Mouse (Mus musculus) neural tube, embryonic 10.5 days (tissue): Measurements from ENCODE around the gene Gpr35.
A peak's percentile ranks its signal among the peaks of the same experiment; 100 is the strongest.

Experiments used
- DNase-seq: peaks from one replicate; pipeline ENCODE4 v3.0.0-alpha.2; 2017; ENCODE audit warnings: low spot score; ENCODE audit errors: extremely low spot score

Gene Gpr35

GRCm38 (mm10) chr1:92981056-92981845 is 30.6 kb downstream of the Gpr35 start:
- DNase-seq, result no peak

- DNase-seq, result no peak
Observed at GRCm38 (mm10) chr1:92982931-92983605, 32.4 kb downstream of the Gpr35 start.

GRCm38 (mm10) chr1:92984999-92985398 is 34.3 kb downstream of the Gpr35 start:
- no peak for DNase-seq

- no peak for DNase-seq
Observed at GRCm38 (mm10) chr1:92988894-92989293, 38.2 kb downstream of the Gpr35 start.

GRCm38 (mm10) chr1:92989891-92990290 is 39.2 kb downstream of the Gpr35 start:
- no peak for DNase-seq

GRCm38 (mm10) chr1:92992214-92992855 is 41.7 kb downstream of the Gpr35 start:
- DNase-seq, result no peak

- no peak for DNase-seq
Observed at GRCm38 (mm10) chr1:92992880-92993279, 42.2 kb downstream of the Gpr35 start.

- no peak for DNase-seq
Observed at GRCm38 (mm10) chr1:93006061-93006460, 55.4 kb downstream of the Gpr35 start, which contains the start of gene Aqp12. Aqp12 (plus strand) TSS chr1:93006334.

- DNase-seq, result no peak
Observed at GRCm38 (mm10) chr1:93009196-93009595, 58.5 kb downstream of the Gpr35 start.

- DNase-seq, result peak; percentile 51
Observed at GRCm38 (mm10) chr1:93010731-93011130, 60.1 kb downstream of the Gpr35 start.

GRCm38 (mm10) chr1:93012103-93012585 is 61.5 kb downstream of the Gpr35 start:
- DNase-seq, result no peak

- DNase-seq, result no peak
Observed at GRCm38 (mm10) chr1:93013367-93013766, 62.7 kb downstream of the Gpr35 start.

- DNase-seq, result peak; percentile 78
Observed at GRCm38 (mm10) chr1:93014460-93014859, 63.8 kb downstream of the Gpr35 start.

- no peak for DNase-seq
Observed at GRCm38 (mm10) chr1:93015136-93015535, 64.5 kb downstream of the Gpr35 start.

- DNase-seq, result no peak
Observed at GRCm38 (mm10) chr1:93018716-93019115, 68.1 kb downstream of the Gpr35 start.

GRCm38 (mm10) chr1:93020602-93021001 is 69.9 kb downstream of the Gpr35 start:
- no peak for DNase-seq

GRCm38 (mm10) chr1:93026600-93026999 is 75.9 kb downstream of the Gpr35 start:
- no peak for DNase-seq

GRCm38 (mm10) chr1:93029387-93029786 is 78.7 kb downstream of the Gpr35 start:
- no peak for DNase-seq

- no peak for DNase-seq
Observed at GRCm38 (mm10) chr1:93030060-93030459, 79.4 kb downstream of the Gpr35 start.

GRCm38 (mm10) chr1:93031199-93031598 is 80.5 kb downstream of the Gpr35 start:
- DNase-seq, result no peak

- no peak for DNase-seq
Observed at GRCm38 (mm10) chr1:93033989-93034388, 83.3 kb downstream of the Gpr35 start.

- no peak for DNase-seq
Observed at GRCm38 (mm10) chr1:93035981-93036380, 85.3 kb downstream of the Gpr35 start.
